Mouse (Mus musculus) cerebellum, adult 9-10 months (tissue): ENCODE results near the gene Gpsm2.

Experiments
- DNase-seq: peaks from one replicate; pipeline ENCODE4 v3.0.0; 2022

Gene Gpsm2

GRCm38 (mm10) chr3:108722036-108722872 lies at the start of gene Gpsm2:
Gene Gpsm2 (minus strand): TSS chr3:108722309.
- peak; percentile 89 for DNase-seq

- peak; percentile 62 for DNase-seq
Observed at GRCm38 (mm10) chr3:108770725-108771368, 48.7 kb upstream of the Gpsm2 start.

- DNase-seq, result no peak
Observed at GRCm38 (mm10) chr3:108769547-108769946, 47.4 kb upstream of the Gpsm2 start.

- no peak for DNase-seq
Observed at GRCm38 (mm10) chr3:108767416-108767815, 45.3 kb upstream of the Gpsm2 start.

- DNase-seq, result no peak
Observed at GRCm38 (mm10) chr3:108766943-108767342, 44.8 kb upstream of the Gpsm2 start.

GRCm38 (mm10) chr3:108765476-108765875 lies 43.4 kb upstream of the Gpsm2 start:
- DNase-seq, result no peak

- DNase-seq, result no peak
Observed at GRCm38 (mm10) chr3:108764976-108765375, 42.9 kb upstream of the Gpsm2 start.

- no peak for DNase-seq
Observed at GRCm38 (mm10) chr3:108763691-108764090, 41.6 kb upstream of the Gpsm2 start.

- DNase-seq, result no peak
Observed at GRCm38 (mm10) chr3:108762597-108763111, 40.5 kb upstream of the Gpsm2 start.

- no peak for DNase-seq
Observed at GRCm38 (mm10) chr3:108759566-108760420, 37.7 kb upstream of the Gpsm2 start.

- DNase-seq, result no peak
Observed at GRCm38 (mm10) chr3:108757570-108757969, 35.5 kb upstream of the Gpsm2 start.

GRCm38 (mm10) chr3:108756131-108756530 lies 34.0 kb upstream of the Gpsm2 start:
- no peak for DNase-seq

GRCm38 (mm10) chr3:108755542-108755941 lies 33.4 kb upstream of the Gpsm2 start:
- DNase-seq, result no peak

- no peak for DNase-seq
Observed at GRCm38 (mm10) chr3:108754541-108754940, 32.4 kb upstream of the Gpsm2 start.

- DNase-seq, result no peak
Observed at GRCm38 (mm10) chr3:108751691-108752090, 29.6 kb upstream of the Gpsm2 start.

GRCm38 (mm10) chr3:108751061-108751460 lies 29.0 kb upstream of the Gpsm2 start:
- no peak for DNase-seq

GRCm38 (mm10) chr3:108744060-108744459 lies 22.0 kb upstream of the Gpsm2 start:
- DNase-seq, result no peak

GRCm38 (mm10) chr3:108739045-108739708 lies 17.1 kb upstream of the Gpsm2 start, which contains the start of gene Aknad1:
Gene Aknad1 (plus strand): TSS chr3:108739658.
- no peak for DNase-seq

GRCm38 (mm10) chr3:108737761-108738160 lies 15.7 kb upstream of the Gpsm2 start:
- no peak for DNase-seq

- no peak for DNase-seq
Observed at GRCm38 (mm10) chr3:108730316-108730715, 8.2 kb upstream of the Gpsm2 start.

- DNase-seq, result no peak
Observed at GRCm38 (mm10) chr3:108727776-108728175, 5.7 kb upstream of the Gpsm2 start.

GRCm38 (mm10) chr3:108727344-108727743 lies 5.2 kb upstream of the Gpsm2 start:
- DNase-seq, result no peak
